Mouse (Mus musculus): ENCODE results near the gene Fxn. TPM values are rescaled to one million over a fixed set of nuclear protein-coding genes. Genes with fewer than 3 reads are reported as not detected.

Gene Fxn
- total RNA-seq, 4 experiments from 2014 or later = 17.4 to 20.6 (median 18.7) TPM

GRCm38 (mm10) chr19:24300994-24301767 lies 20.8 kb upstream of the Fxn start:
- DNase-seq (ENCODE audit: low spot score in 2 of 2) = peak; percentile 11 to 18

- DNase-seq (ENCODE audit: low spot score in 2 of 2) = no peak
Observed at GRCm38 (mm10) chr19:24293537-24293936, 13.1 kb upstream of the Fxn start.

- DNase-seq (ENCODE audit: low spot score in 2 of 2) = no peak
Observed at GRCm38 (mm10) chr19:24284187-24284586, 3.8 kb upstream of the Fxn start.

DNA sequence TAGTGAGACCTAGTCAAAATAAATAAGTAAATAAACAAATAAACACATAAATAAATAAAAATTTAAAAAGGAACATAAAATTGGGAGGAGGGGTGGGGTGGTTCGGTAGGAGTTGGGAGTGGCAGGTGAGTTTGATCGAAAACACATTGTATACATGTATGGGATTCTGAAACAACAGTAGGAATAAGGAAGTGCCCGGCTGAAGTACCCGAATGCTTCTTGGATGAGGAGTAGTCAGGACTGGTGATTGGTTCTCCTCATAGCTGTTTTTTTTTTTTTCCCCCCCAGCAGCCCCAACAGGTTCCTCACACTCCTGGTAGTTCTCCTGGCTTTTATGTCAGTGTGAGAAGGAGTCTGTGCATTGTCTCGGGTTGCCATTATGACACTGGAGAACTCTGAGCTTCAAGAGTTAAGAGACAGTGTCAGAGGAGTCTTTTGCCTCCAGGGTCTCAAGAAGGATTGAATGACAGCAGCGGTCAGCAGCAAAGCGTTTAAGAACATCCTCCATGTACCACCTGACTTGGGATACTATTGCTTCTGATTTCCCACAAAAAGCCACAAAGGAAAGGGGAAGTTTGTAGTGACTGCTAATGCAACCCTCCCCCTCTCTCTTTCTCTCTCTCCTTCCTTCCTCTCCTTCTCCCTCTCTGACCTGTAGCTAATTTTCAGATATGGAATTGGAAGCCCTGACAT lies 1.0 kb upstream of the Fxn start:
- DNase-seq (ENCODE audit: low spot score in 2 of 2) = no peak

- peak; percentile 42 to 70 for DNase-seq (ENCODE audit: low spot score in 2 of 2)
Observed at GRCm38 (mm10) chr19:24279706-24280600, 452 bp downstream of the Fxn start.

DNA sequence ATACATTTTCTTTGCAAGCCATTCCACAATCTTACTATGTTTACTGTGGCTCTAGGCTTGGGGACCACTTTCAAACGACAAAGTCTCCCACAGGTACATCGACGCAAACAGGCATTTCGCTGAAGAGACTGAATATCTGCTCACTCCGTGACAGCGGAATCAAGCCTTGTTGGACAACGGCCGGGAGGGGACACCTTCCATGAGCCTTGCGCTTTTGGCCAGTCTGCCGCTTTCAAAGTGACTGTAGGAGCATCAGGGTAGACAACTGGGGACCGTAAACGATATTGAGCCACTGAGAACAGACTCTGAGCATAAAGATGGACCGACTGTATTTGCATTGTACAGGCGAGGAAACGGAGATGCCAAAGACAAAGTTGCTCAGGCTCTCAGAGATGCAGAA lies 1.5 kb downstream of the Fxn start:
- no peak for DNase-seq (ENCODE audit: low spot score in 2 of 2)

DNA sequence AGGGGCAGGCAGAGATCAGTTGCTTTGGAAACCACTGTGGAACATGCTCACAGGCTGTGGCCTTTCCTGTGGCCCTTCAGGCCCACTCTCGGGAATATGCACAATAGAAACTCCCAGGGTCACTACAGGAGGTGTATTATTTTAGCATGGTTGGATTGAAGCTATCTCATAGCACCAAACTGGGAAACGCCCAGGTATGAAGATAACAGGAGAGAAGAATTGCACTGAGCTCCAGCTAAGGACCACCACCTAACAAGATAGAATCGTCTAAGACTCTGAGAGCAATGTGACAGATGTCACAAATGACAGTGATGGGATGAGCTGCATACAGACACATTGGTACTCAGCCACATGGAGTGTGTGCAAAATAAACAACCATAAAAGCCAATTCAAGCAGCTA lies 6.1 kb downstream of the Fxn start:
- DNase-seq (ENCODE audit: low spot score in 2 of 2) = no peak

GRCm38 (mm10) chr19:24271746-24272426 lies 8.5 kb downstream of the Fxn start:
- peak; percentile 36 to 40 for DNase-seq (ENCODE audit: low spot score in 2 of 2)

GRCm38 (mm10) chr19:24271326-24271725 lies 9.1 kb downstream of the Fxn start:
- peak in 1 of 2 experiments; percentile 23 for DNase-seq (ENCODE audit: low spot score in 2 of 2)

- DNase-seq (ENCODE audit: low spot score in 2 of 2) = no peak
Observed at GRCm38 (mm10) chr19:24268531-24268930, 11.9 kb downstream of the Fxn start.

DNA sequence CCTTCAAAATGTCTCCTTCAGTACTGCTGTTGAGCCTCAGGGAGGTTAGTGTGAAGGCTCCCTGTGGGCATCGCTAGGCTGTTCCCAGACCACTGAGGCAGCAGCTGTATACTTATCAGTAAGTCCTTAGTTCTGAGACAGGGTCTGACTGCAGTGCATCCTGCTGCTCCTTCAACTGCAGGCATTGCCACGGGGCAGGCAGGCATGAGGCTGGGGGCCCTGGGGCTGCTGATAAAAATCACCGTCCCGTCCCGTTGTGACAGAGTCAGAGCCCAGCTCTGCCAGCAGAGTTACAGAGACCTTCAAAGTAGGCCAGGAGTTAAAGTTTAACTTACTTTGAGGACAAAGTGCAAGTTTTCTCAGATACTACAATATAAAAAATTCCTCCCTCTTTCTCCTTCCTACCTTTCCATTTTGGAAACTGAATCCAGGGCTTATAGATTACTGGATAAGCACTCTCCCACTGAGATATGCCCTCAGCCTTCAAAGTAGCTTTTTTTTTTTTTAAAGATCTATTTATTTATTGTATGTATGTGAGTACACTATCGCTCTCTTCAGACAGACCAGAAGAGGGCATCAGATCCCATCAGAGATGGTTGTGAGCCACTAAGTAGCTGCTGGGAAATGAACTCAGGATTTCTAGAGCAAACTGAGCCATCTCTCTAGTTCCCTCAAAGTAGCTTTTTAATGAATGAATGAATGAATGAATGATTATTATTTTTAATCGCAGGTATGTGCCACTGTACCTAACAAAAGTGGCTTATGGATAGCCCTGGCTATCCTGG lies 14.2 kb downstream of the Fxn start:
- no peak for DNase-seq (ENCODE audit: low spot score in 2 of 2)

DNA sequence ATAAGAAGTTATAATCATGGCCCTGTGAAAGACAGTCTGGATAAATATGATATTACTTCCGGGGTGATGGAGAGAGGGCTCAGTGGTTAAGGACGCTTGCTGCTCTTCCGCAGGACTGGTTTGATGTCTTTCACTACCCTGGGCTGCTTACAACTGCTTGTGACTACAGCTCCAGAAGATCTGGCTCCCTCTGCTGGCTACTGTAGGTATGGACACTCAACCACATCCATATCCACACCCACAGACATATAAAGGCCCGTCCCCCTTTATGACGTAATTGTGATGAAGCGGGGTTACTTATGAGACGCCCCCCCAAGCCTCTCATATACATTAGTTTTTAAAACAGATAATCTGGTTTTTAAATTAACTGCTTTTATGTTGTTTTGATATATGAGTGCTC lies 15.4 kb downstream of the Fxn start:
- peak; percentile 51 to 58 for DNase-seq (ENCODE audit: low spot score in 2 of 2)

GRCm38 (mm10) chr19:24262736-24263135 lies 17.7 kb downstream of the Fxn start:
- no peak for DNase-seq (ENCODE audit: low spot score in 2 of 2)

DNA sequence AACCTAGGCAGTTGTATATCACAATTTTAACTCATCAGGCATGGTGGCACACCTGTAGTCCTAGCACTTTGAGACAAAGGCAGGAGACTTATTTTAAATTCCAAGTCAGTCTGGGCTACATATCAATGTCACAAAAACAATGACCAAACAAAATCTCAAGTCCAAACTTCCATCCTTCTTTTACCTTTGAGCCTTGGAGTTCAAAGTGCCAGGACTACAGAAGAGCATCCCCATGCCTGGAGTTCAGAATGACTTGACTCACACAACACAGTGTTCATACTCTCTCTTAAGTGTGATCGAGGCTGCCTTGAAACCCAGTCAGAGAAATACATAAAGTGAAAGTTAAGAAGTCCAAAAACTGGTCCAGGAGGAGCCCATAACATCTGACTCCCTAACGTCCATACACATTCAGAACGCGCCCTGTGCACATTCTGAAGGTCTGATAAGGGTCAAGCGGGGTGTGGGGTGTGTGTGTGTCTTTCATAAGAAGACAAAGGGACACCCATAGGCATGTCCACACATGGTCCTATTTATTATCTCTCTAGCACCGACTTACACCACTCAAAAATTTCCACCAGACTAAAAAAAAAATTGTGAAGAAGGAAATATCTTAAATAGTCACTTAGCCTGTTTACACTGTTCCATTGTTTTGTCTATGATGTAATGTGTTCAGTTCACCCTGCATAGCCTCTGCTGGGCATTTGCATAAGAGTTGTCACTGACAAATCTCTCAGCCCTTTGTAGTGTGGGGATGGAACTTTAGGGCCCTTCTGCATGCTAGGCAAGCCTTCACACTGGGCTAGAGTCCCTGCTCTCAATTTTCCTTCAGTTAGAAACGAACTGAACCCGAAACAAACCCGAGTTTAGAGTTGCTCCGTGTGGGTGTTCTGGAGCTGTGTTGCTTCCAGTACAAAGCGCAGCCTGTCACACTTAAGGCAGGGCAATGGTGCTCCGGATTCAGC lies 20.7 kb downstream of the Fxn start:
- no peak for DNase-seq (ENCODE audit: low spot score in 2 of 2)

- DNase-seq (ENCODE audit: low spot score in 2 of 2) = no peak
Observed at GRCm38 (mm10) chr19:24258368-24258767, 22.0 kb downstream of the Fxn start.

DNA sequence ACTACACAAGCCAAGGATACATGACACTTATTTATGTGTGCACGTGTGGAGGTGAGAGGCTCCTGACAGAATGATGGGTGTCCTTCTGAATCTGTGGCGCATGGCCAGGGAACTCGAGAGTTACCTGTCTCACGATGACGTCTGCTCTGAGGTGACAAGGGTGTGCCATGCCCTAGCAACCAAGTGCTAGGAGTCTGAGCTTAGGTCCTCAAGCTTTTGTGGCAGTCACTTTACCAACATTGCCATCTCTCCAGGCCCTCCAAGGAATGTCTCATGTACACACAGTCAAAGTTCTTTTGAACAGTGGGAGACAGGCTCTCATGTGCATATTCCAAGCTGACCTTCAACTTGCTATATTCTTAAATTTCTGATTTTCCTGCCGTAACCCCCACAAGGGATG lies 22.4 kb downstream of the Fxn start:
- DNase-seq (ENCODE audit: low spot score in 2 of 2) = no peak

- DNase-seq (ENCODE audit: low spot score in 2 of 2) = no peak
Observed at GRCm38 (mm10) chr19:24253657-24254260, 26.6 kb downstream of the Fxn start.

- DNase-seq (ENCODE audit: low spot score in 2 of 2) = no peak
Observed at GRCm38 (mm10) chr19:24251869-24252268, 28.5 kb downstream of the Fxn start.

DNA sequence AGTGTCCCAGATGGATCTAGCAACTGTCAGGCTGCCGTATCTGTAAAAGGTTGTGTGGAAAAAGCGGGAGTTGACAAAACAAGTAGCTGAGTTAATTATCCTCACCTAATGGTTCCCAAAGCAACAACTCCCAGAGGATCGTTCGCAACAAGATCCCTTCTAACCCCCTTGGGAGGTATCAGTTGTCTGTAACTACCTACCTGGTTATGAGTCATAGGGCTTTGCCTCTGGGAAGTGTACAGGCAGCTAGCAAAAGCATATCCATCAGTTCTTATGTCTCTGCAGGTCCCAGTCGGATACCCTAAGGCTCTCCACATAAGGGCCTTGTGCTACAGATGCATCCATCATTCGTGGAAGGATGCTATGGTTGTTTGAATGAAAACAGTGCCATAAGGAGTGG lies 37.1 kb downstream of the Fxn start:
- no peak for DNase-seq (ENCODE audit: low spot score in 2 of 2)
